Mouse (Mus musculus) right cerebral cortex, postnatal 4 days (tissue): ENCODE data around the gene Cp.
A peak's percentile ranks its signal among the peaks of the same experiment; 100 is the strongest.
"Not testable (repeated sequence)": the region's sequence is repeated elsewhere in the genome, so short reads cannot be mapped to it uniquely, and the experiment has no call there.

ENCODE experiments used
- DNase-seq: peaks from one replicate; pipeline ENCODE4 v3.0.0-alpha.2; 2022

Cp gene

GRCm38 (mm10) chr3:20007759-20008158 is 50.9 kb downstream of the Cp start:
- no peak for DNase-seq

GRCm38 (mm10) chr3:20010464-20010863 is 53.6 kb downstream of the Cp start:
- no peak for DNase-seq

GRCm38 (mm10) chr3:20010905-20011304 is 54.1 kb downstream of the Cp start:
- DNase-seq: not testable (repeated sequence)

GRCm38 (mm10) chr3:20014454-20014853 is 57.6 kb downstream of the Cp start:
- DNase-seq: no peak

- no peak for DNase-seq
Measured at GRCm38 (mm10) chr3:20018076-20018475, 61.2 kb downstream of the Cp start.

GRCm38 (mm10) chr3:20023832-20024231 is 67.0 kb downstream of the Cp start:
- DNase-seq: no peak

GRCm38 (mm10) chr3:20026481-20026880 is 69.6 kb downstream of the Cp start:
- DNase-seq: no peak

- no peak for DNase-seq
Measured at GRCm38 (mm10) chr3:20026996-20027689, 70.3 kb downstream of the Cp start.

- DNase-seq: no peak
Measured at GRCm38 (mm10) chr3:20027788-20028187, 70.9 kb downstream of the Cp start.

- no peak for DNase-seq
Measured at GRCm38 (mm10) chr3:20028640-20029039, 71.8 kb downstream of the Cp start.

GRCm38 (mm10) chr3:20030807-20031206 is 74.0 kb downstream of the Cp start:
- DNase-seq: no peak

GRCm38 (mm10) chr3:20033761-20034718 is 77.2 kb downstream of the Cp start:
- no peak for DNase-seq

- peak; percentile 80 for DNase-seq
Measured at GRCm38 (mm10) chr3:20034719-20035404, 78.0 kb downstream of the Cp start, which contains the start of gene Hps3. TSS of gene Hps3 (minus strand) at chr3:20035315.

GRCm38 (mm10) chr3:20036069-20036468 is 79.2 kb downstream of the Cp start:
- no peak for DNase-seq

- DNase-seq: not testable (repeated sequence)
Measured at GRCm38 (mm10) chr3:20041461-20041860, 84.6 kb downstream of the Cp start.

- not testable (repeated sequence) for DNase-seq
Measured at GRCm38 (mm10) chr3:20044736-20045135, 87.9 kb downstream of the Cp start.

GRCm38 (mm10) chr3:20057306-20058196 is 100.7 kb downstream of the Cp start, which contains the start of gene Hltf:
TSS of gene Hltf (plus strand) at chr3:20057811.
- peak; percentile 83 for DNase-seq

- DNase-seq: no peak
Measured at GRCm38 (mm10) chr3:20058197-20058541, 101.3 kb downstream of the Cp start.
